Mouse (Mus musculus) liver, adult 2 months (tissue): Measurements from ENCODE around the gene Trappc1. TPM values are rescaled to one million over a fixed set of nuclear protein-coding genes. Genes with fewer than 3 reads are reported as not detected.

Experiments
- DNase-seq: peaks from one replicate; pipeline ENCODE4 v3.0.0-alpha.2; 2011; ENCODE audit warnings: low read depth, low spot score; ENCODE audit errors: extremely low read depth
- H3K27ac ChIP-seq: fragments of 200-500 bp; replicated peaks from 2 replicates; pipeline ENCODE4 v1.5.1; 2012; ENCODE audit warnings: low read depth, mild to moderate bottlenecking, control low read depth, inconsistent platforms, low read length; ENCODE audit not compliant: insufficient read depth
- H3K27me3 ChIP-seq: fragments of 200-500 bp; 2 replicates; pipeline ENCODE4 v1.6.1; 2012; ENCODE audit warnings: mild to moderate bottlenecking, moderate library complexity, low read length, inconsistent platforms; ENCODE audit not compliant: control insufficient read depth, insufficient read depth
- H3K36me3 ChIP-seq: fragments of 200-500 bp; 2 replicates; pipeline ENCODE4 v1.6.1; 2012; ENCODE audit warnings: low read length, inconsistent platforms; ENCODE audit not compliant: control insufficient read depth, insufficient read depth
- H3K4me1 ChIP-seq: fragments of 200-500 bp; 2 replicates; pipeline ENCODE4 v1.6.1; 2011; ENCODE audit warnings: low read length; ENCODE audit not compliant: control insufficient read depth, insufficient read depth
- H3K4me3 ChIP-seq: fragments of 200-500 bp; 2 replicates; pipeline ENCODE4 v1.5.1; 2011; ENCODE audit warnings: low read depth, mild to moderate bottlenecking, control low read depth, low read length, moderate library complexity; ENCODE audit not compliant: insufficient read depth
- H3K79me2 ChIP-seq: fragments of 200-500 bp; 2 replicates; pipeline ENCODE4 v1.6.1; 2012; ENCODE audit warnings: inconsistent platforms, mild to moderate bottlenecking, low read length, moderate library complexity; ENCODE audit not compliant: control insufficient read depth, insufficient read depth
- H3K9ac ChIP-seq: fragments of 200-500 bp; 2 replicates; pipeline ENCODE4 v1.6.1; 2012; ENCODE audit warnings: low read depth, mild to moderate bottlenecking, control low read depth, inconsistent platforms, low read length
- CTCF ChIP-seq: fragments of 200-500 bp; IDR thresholded peaks from 2 replicates; pipeline ENCODE4 v1.5.1; 2011; ENCODE audit warnings: low read depth, low read length, control low read depth
- POLR2A ChIP-seq: fragments of 200-500 bp; IDR thresholded peaks from 2 replicates; pipeline ENCODE4 v1.6.1; 2011; ENCODE audit warnings: low read length, control low read depth; ENCODE audit not compliant: insufficient read depth; ENCODE audit errors: extremely low read depth
- WGBS: fragments of 180-500 bp; shearing (Covaris S2); methylation state at CpG from one replicate; pipeline ENCODE4 v1.1.7; 2018; 5-methylcytosine and 5-hydroxymethylcytosine counted together
- polyA plus RNA-seq: library from polyadenylated mRNA; depleted of rRNA; stranded (reverse); fragments of >200 nt; gene quantifications from 2 replicates; pipeline ENCODE4 v1.2.3, GENCODE M21; 2012
- total RNA-seq: library from RNA; depleted of rRNA; stranded (reverse); fragments of >200 nt; gene quantifications from 2 replicates; pipeline ENCODE4 v1.2.3, GENCODE M21; 2014

Trappc1 gene
- total and polyA plus RNA-seq, 2 experiments, result 35.1 to 37.5 TPM

DNA sequence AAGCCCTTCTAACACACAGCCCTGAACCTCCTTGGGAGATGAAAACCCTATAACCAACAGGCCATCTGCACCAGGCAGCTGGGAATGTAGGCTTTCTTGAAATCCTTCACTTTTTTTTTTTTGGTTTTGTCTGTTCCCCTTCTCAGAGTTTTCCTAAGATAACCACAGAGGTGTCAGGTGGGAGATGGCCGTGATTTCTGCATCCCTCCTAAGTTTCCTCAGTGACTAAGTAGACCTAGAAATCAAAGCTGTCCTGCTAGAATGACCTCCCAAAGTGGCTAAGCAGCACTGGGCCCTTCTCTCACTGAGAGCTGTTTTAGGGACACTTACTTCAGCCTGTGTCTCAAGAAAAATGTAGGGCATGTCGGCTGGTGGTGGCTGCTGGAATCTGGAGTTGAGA lies 26.0 kb upstream of the Trappc1 start:
- Histone ChIP-seq H3K79me2 (no peaks in the 10 kb centered on the region), H3K36me3 (no peaks in the 10 kb centered on the region), H3K4me3 (no peak overlapping the region), H3K9ac (no peak overlapping the region), H3K4me1 (no peaks in the 10 kb centered on the region), H3K27me3 (no peaks in the 10 kb centered on the region), H3K27ac (no peak overlapping the region)
- no peak for DNase-seq
- no peak for TF ChIP-seq CTCF
- TF ChIP-seq POLR2A, result no peak
- 91% methylated on average over 2 of the region's 2 CpGs for WGBS

DNA sequence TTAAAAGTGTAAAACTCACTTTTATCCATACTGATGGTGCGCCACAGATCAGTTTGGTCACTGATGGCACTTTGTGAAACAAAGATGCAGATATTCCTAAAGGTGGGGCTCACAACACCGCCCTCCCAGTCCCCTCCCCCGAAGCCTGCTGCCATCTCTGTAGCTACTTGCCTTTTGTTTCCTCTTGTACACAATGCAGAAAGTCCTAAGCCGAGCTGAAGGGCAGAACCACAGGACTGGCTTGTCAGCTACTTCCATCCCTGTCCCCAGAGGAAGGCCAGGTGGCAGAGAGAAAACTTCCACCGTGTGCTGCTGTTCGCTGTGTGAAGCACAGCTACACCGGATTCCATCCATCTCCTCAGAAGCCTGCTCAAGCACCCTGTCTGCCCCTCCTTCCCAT lies 25.5 kb upstream of the Trappc1 start:
- TF ChIP-seq CTCF (no peak), POLR2A (no peak)
- H3K79me2 ChIP-seq, result no peaks in the 10 kb centered on the region
- DNase-seq, result no peak
- H3K9ac ChIP-seq, result no peak overlapping the region
- H3K27me3 ChIP-seq, result no peaks in the 10 kb centered on the region
- WGBS, result 89% methylated on average over 7 of the region's 7 CpGs
- H3K36me3 ChIP-seq, result no peaks in the 10 kb centered on the region
- no peak overlapping the region for H3K27ac ChIP-seq
- H3K4me3 ChIP-seq, result no peak overlapping the region
- no peaks in the 10 kb centered on the region for H3K4me1 ChIP-seq

DNA sequence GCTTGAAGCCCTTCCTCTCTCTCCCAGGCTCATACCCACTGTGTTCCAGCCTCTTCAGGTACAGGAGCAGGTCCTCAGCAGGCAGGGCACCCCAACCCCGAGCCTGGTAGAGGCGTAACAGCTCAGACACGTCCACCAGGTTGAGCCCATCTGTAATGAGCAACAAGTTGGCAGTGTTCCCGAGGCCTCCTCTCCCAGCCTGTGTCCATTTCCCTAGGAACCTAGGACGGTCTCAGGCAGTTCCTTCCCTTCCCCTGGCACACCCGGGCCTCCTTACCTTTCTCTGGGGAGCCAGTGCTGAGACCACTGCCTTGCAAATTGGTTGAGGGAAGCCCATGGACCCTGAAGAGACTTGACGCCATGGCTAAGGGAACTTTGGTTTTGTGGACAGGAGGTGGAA lies 21.0 kb upstream of the Trappc1 start:
- H3K4me3 ChIP-seq, result no peak overlapping the region
- H3K27ac ChIP-seq, result no peak overlapping the region
- no peak for TF ChIP-seq POLR2A
- TF ChIP-seq CTCF, result no peak
- 90% methylated on average over 7 of the region's 7 CpGs for WGBS
- no peaks in the 10 kb centered on the region for H3K4me1 ChIP-seq
- no peaks in the 10 kb centered on the region for H3K27me3 ChIP-seq
- H3K79me2 ChIP-seq, result no peaks in the 10 kb centered on the region
- no peaks in the 10 kb centered on the region; the same call in 1 of the 2 replicates for H3K36me3 ChIP-seq
- DNase-seq, result no peak
- H3K9ac ChIP-seq, result no peak overlapping the region

DNA sequence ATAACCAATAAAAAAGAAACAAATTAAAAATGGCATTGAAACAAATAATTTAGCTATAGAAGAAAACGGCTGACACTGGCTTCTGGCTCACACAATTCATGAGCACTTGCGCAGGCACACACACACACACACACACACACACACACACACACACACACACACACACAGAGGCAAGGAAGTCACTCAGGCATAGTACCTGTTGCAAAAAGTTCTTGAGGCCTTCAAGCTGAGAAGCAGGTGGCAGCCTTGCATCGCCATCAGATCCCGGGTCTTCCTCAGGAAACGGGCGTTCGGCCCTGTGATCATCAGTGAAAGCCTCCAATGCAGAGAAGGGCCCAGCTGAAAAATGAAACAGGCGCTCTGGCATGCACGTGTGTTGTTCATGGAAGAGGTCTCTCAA lies 18.5 kb upstream of the Trappc1 start:
- H3K9ac ChIP-seq, result no peak overlapping the region
- peaks cover 6% of the 10 kb centered on the region; the same call in 1 of the 2 replicates for H3K36me3 ChIP-seq
- TF ChIP-seq CTCF (no peak), POLR2A (no peak)
- DNase-seq, result no peak
- H3K27me3 ChIP-seq, result no peaks in the 10 kb centered on the region
- H3K27ac ChIP-seq, result no peak overlapping the region
- no peaks in the 10 kb centered on the region for H3K79me2 ChIP-seq
- no peak overlapping the region for H3K4me3 ChIP-seq
- H3K4me1 ChIP-seq, result no peaks in the 10 kb centered on the region
- WGBS, result 94% methylated on average over 9 of the region's 9 CpGs

DNA sequence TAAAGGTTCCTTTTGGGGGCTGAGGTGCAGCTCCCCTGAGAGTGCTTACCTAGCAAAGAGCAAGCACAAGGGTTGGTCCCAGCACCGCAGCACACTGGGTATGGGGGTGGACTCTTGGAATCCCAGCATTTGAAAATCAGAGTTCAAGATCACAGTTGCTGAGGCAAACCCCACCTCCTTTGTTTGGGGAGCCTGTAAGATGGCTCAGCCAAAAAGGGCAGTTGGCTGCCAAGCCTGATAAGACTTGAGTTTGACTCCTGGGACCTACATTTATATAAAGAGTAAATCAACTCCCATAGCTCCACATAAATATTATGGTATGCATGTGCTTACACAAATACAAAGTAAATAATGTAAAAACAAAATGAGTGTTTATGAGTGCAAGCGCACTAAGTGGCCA lies 17.7 kb upstream of the Trappc1 start:
- H3K27ac ChIP-seq, result no peak overlapping the region
- 95% methylated on average over 2 of the region's 2 CpGs for WGBS

DNA sequence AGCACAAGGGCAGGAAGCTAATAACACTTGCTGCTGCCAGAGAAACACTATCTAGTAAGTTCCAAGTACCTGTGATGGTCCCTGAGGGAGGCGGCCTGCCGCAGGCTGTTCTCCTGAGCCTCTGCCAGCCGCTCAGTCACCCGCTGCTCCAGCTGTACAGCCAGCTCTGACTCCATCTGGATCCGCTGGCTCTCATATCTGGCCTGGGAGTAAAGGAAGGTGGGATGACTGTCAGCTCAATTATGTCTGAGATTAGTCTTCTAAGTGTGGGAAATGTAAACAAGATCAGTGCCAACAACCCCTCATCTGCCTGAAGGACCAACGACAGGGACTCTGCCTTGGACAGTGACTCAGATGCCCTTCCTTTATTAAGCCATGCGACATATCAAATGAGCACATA lies 12.5 kb upstream of the Trappc1 start:
- Histone ChIP-seq H3K27ac (no peak overlapping the region), H3K4me1 (no peaks in the 10 kb centered on the region), H3K9ac (no peak overlapping the region), H3K27me3 (no peaks in the 10 kb centered on the region), H3K4me3 (no peak overlapping the region), H3K36me3 (peaks cover 10% of the 10 kb centered on the region; the same call in 1 of the 2 replicates), H3K79me2 (no peaks in the 10 kb centered on the region)
- DNase-seq, result no peak
- 89% methylated on average over 7 of the region's 7 CpGs for WGBS
- TF ChIP-seq POLR2A (no peak), CTCF (no peak)

More for the DNA sequence above, 17.7 kb upstream of the Trappc1 start:
- Histone ChIP-seq H3K9ac (no peak overlapping the region), H3K4me1 (no peaks in the 10 kb centered on the region), H3K79me2 (no peaks in the 10 kb centered on the region), H3K4me3 (no peak overlapping the region), H3K27me3 (no peaks in the 10 kb centered on the region), H3K36me3 (peaks cover 6% of the 10 kb centered on the region; the same call in 1 of the 2 replicates)
- no peak for DNase-seq
- TF ChIP-seq CTCF (no peak), POLR2A (no peak)
